Mouse (Mus musculus) adrenal gland, postnatal 25 days (tissue): ENCODE measurements around the gene Snx4. TPM values are rescaled to one million over a fixed set of nuclear protein-coding genes. Genes with fewer than 3 reads are reported as not detected.
A peak's percentile ranks its signal among the peaks of the same experiment; 100 is the strongest.

Experiments used
- DNase-seq: peaks from one replicate; pipeline ENCODE4 v3.0.0; 2021; ENCODE audit warnings: mixed read lengths
- total RNA-seq: library from RNA; stranded (reverse); gene quantifications from 2 replicates; pipeline ENCODE4 v1.2.3, GENCODE M21; 2021

The Snx4 gene
- total RNA-seq, 1 experiment from 2014 or later, result 53.2 TPM

GRCm38 (mm10) chr16:33344379-33344778, 93.1 kb downstream of the Snx4 start:
- DNase-seq, result peak; percentile 13

- peak; percentile 47 for DNase-seq
These were observed 93.6 kb downstream of the Snx4 start for GRCm38 (mm10) chr16:33344875-33345274.

- DNase-seq, result no peak
These were observed 95.1 kb downstream of the Snx4 start for GRCm38 (mm10) chr16:33346376-33346775.

- no peak for DNase-seq
These were observed 95.9 kb downstream of the Snx4 start for GRCm38 (mm10) chr16:33347134-33347533.

Other genes starting within 250 kb of the Snx4 start
- 0.48 and 1.6 TPM in 2 replicates for gene Iqcg, start 195.2 kb upstream of the Snx4 start, total RNA-seq
- 492 and 649 TPM in 2 replicates for gene Rpl35a, start 195.0 kb upstream of the Snx4 start, total RNA-seq
- 15.5 and 19.5 TPM in 2 replicates for gene Lmln, start 188.9 kb upstream of the Snx4 start, total RNA-seq
- 40.1 and 42.8 TPM in 2 replicates for gene Osbpl11, start 66.4 kb upstream of the Snx4 start, total RNA-seq
- 62.4 and 67.5 TPM in 2 replicates for gene Zfp148, start 129.4 kb downstream of the Snx4 start, total RNA-seq